Mouse (Mus musculus) stomach, embryonic 14.5 days (tissue): ENCODE measurements around the gene Dnah7a. TPM values are rescaled to one million over a fixed set of nuclear protein-coding genes. Genes with fewer than 3 reads are reported as not detected.
A peak's percentile ranks its signal among the peaks of the same experiment; 100 is the strongest.
"Not testable (repeated sequence)": the region's sequence is repeated elsewhere in the genome, so short reads cannot be mapped to it uniquely, and the experiment has no call there.

Experiments used
- ATAC-seq: fragments of 200-750 bp; cut with Nextera tagmentation; 2 replicates; pipeline ENCODE4 v1.8.0; 2017; ENCODE audit warnings: low read depth, moderate TSS enrichment; ENCODE audit not compliant: insufficient number of reproducible peaks, insufficient read depth, low FRiP score
- H3K27ac ChIP-seq: fragments of 300-500 bp; sonication (generic); 2 replicates; pipeline ENCODE4 v1.5.1; 2014; ENCODE audit warnings: mild to moderate bottlenecking, low read length, moderate library complexity, mixed read lengths
- H3K27me3 ChIP-seq: fragments of 300-500 bp; sonication (generic); 2 replicates; pipeline ENCODE4 v1.6.1; 2014; ENCODE audit warnings: low read length, control low read depth, mixed read lengths; ENCODE audit not compliant: control insufficient read depth, insufficient read depth
- H3K36me3 ChIP-seq: fragments of 300-500 bp; sonication (generic); 2 replicates; pipeline ENCODE4 v1.6.1; 2014; ENCODE audit warnings: mild to moderate bottlenecking, control low read depth, low read length, moderate library complexity, mixed read lengths; ENCODE audit not compliant: control insufficient read depth, insufficient read depth
- H3K4me1 ChIP-seq: fragments of 300-500 bp; sonication (generic); 2 replicates; pipeline ENCODE4 v1.6.1; 2014; ENCODE audit warnings: low read length, control low read depth, mixed read lengths; ENCODE audit not compliant: control insufficient read depth, insufficient read depth
- H3K4me2 ChIP-seq: fragments of 300-500 bp; sonication (generic); replicated peaks from 2 replicates; pipeline ENCODE4 v1.6.1; 2014; ENCODE audit warnings: low read depth, low read length, control low read depth
- H3K4me3 ChIP-seq: fragments of 300-500 bp; sonication (generic); 2 replicates; pipeline ENCODE4 v1.5.1; 2014; ENCODE audit warnings: low read depth, low read length, control low read depth
- H3K9ac ChIP-seq: fragments of 300-500 bp; sonication (generic); replicated peaks from 2 replicates; pipeline ENCODE4 v1.6.1; 2014; ENCODE audit warnings: low read depth, mild to moderate bottlenecking, control low read depth, low read length, moderate library complexity, mixed read lengths
- H3K9me3 ChIP-seq: fragments of 300-500 bp; sonication (generic); 2 replicates; pipeline ENCODE4 v1.6.1; 2016; ENCODE audit warnings: low read depth, low read length, control low read depth; ENCODE audit not compliant: control insufficient read depth
- WGBS: fragments of 180-500 bp; shearing (Covaris S2); extraction: QIAGEN DNeasy Blood & Tissue Kit; methylation state at CpG from one replicate; pipeline ENCODE4 v1.1.7; 2014; 5-methylcytosine and 5-hydroxymethylcytosine counted together
- polyA plus RNA-seq: library from polyadenylated mRNA; unstranded; fragments of >200 nt; fragmentation: Nextera tagmentation; extraction: Ambion mirVana; gene quantifications from 2 replicates; pipeline ENCODE4 v1.2.1, GENCODE M21; 2014

Gene Dnah7a
- polyA plus RNA-seq, 1 experiment from 2014 or later: 1.2 TPM

GRCm38 (mm10) chr1:53472084-53472483, 234.5 kb downstream of the Dnah7a start:
- not testable (repeated sequence) for H3K4me2 ChIP-seq, H3K4me1 ChIP-seq, H3K9ac ChIP-seq, H3K9me3 ChIP-seq, ATAC-seq, H3K4me3 ChIP-seq, H3K27me3 ChIP-seq, H3K36me3 ChIP-seq, H3K27ac ChIP-seq
- WGBS: 68% methylated on average over 1 of the region's 1 CpGs

- Histone ChIP-seq H3K4me3 (no peak overlapping the region), H3K36me3 (no peaks in the 10 kb centered on the region), H3K9ac (no peak overlapping the region), H3K27ac (no peak overlapping the region), H3K4me1 (no peaks in the 10 kb centered on the region), H3K27me3 (no peaks in the 10 kb centered on the region), H3K4me2 (no peak overlapping the region), H3K9me3 (no peaks in the 10 kb centered on the region)
- WGBS: 78% methylated on average over 2 of the region's 2 CpGs
- no peak for ATAC-seq
Measured at GRCm38 (mm10) chr1:53467325-53467670, 239.3 kb downstream of the Dnah7a start.

DNA sequence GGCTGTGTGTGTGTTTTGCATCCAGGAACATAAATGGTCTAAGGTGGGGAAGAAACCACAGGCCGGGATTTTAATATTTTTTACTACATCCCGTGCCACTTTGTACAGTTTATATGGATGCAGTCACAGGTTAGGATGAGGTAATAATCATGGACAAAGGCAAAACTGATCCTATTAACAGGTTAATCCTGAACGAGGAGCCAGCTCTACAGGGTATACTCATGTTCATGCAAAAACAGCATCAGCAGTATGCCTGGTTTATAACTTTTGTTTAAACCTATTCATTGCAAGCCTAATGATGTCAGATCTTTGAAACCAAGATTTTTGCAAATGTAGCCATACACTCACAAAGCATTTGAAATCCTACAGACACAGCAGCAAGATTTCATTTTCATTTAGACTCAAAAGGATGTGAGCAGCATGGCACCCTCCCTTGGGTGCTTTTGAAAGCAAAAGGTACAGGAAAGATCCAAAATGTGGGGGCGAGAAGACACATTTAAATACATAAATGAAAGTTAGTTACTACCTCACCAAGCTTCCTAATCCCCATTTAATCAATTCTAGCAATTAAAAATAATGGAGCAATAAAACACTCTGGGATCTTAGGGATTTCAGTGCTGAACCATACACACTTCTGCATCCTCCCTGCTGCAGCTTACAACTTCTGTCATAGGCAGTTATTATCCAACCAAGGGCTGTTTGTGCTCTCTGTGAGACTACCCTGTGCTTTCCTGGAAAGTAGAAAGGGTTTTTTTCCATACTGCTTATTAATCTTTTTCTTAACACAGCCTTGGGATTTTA, 239.9 kb downstream of the Dnah7a start:
- WGBS: 87% methylated on average over 4 of the region's 4 CpGs
- H3K27ac ChIP-seq, H3K27me3 ChIP-seq, H3K9me3 ChIP-seq, H3K4me1 ChIP-seq, H3K4me2 ChIP-seq, H3K4me3 ChIP-seq, H3K36me3 ChIP-seq, ATAC-seq, H3K9ac ChIP-seq: not testable (repeated sequence)

GRCm38 (mm10) chr1:53439173-53439572, 267.4 kb downstream of the Dnah7a start:
- not testable (repeated sequence) for H3K27ac ChIP-seq, H3K4me2 ChIP-seq, H3K9ac ChIP-seq, ATAC-seq, H3K27me3 ChIP-seq, H3K36me3 ChIP-seq, H3K9me3 ChIP-seq, H3K4me1 ChIP-seq, H3K4me3 ChIP-seq
- 53% methylated on average over 3 of the region's 3 CpGs for WGBS

DNA sequence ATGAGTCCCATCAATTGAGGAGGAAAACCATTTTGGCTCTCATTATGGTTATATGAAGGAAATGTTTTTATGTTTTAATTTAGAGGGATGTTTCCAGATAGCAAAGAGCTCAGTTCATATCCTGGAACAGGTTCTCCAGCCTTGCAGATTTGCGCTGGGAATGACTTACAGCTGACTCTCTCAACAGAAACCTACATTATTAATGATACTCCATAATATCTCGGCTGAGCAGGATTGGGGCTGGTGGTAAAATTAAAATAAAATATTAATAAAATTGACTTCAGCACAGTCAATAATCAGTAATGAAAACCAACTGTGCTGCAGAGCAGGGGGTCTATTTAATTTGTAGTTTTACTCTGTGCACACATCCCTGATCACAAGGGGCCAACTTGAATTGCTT, 274.2 kb downstream of the Dnah7a start:
- H3K9ac ChIP-seq, H3K4me2 ChIP-seq, H3K27ac ChIP-seq, H3K36me3 ChIP-seq, H3K9me3 ChIP-seq, H3K27me3 ChIP-seq, H3K4me1 ChIP-seq, ATAC-seq, H3K4me3 ChIP-seq: not testable (repeated sequence)
- WGBS: 88% methylated on average over 2 of the region's 2 CpGs

DNA sequence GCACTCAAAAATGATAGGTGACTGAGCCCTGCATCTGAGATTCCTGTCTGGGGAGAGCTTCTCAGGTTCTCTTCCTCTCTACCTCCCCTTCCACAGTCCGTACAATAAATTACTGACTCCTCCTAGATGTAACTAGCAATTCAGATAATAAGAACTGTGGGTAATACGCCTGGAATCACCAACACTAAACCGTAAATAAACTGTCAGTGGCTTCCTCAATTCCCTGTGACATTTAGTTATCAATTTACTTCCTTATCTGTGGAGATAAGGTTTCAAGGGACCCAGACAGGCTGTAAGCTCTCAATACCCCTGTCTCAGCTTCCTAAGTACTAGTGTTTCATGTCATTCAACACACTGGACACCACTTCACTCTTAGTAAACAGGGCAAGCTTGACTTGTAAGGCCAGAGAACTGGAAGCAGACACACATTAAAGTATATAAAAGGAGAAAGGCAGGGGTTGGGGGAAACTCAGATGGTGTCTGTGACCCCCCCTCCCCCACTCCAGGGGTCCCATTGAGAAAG, 300.7 kb downstream of the Dnah7a start:
- Histone ChIP-seq H3K9ac (no peak overlapping the region), H3K36me3 (no peaks in the 10 kb centered on the region), H3K9me3 (no peaks in the 10 kb centered on the region), H3K4me2 (no peak overlapping the region), H3K4me3 (no peak overlapping the region), H3K27me3 (no peaks in the 10 kb centered on the region), H3K4me1 (no peaks in the 10 kb centered on the region), H3K27ac (no peak overlapping the region)
- 15% methylated on average over 3 of the region's 3 CpGs for WGBS
- no peak for ATAC-seq

DNA sequence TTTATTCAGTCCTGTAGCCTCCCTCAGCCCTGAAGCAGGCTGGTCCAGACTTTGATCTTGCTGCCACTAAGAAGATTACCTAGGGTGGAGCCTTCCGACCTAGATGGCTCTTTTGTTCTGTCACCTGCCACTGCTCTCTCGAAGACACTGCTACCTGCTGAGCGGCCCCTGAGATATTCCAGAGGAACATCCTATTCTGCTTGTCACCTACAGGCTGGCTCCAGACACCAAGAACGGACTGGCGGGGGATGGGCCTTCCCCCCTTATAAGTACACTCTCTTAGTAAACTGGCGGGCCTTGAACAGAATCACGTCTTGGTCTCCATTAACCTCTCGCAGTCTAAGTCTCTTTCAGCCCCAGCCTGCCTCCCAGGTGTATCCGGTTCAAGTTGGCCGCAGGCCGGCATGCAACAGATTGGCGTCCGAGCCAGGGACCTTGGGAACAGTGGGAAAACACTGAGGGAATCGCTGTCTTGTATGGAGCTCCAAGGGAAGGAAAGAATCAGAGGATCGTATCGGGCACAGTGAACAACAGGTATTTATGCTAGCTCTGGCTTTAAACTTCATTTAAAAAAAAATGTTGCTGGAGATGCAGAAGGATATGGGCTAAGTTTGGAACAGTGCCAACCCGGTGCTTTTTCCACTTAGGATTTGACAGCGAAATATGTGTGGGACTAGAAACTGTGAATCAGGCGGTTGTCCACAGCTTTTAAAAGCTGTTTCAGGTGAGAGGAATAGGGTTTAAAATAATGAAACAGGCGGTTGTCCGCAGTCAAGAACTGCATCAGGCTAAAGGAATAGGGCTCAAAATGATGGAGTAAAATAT, 312.4 kb downstream of the Dnah7a start:
- WGBS: 30% methylated on average over 21 of the region's 21 CpGs
- not testable (repeated sequence) for H3K4me3 ChIP-seq, H3K9ac ChIP-seq, H3K36me3 ChIP-seq, H3K27me3 ChIP-seq, ATAC-seq, H3K9me3 ChIP-seq, H3K4me1 ChIP-seq, H3K27ac ChIP-seq
- 0 out of 2 replicates have a peak overlapping the region, but pooled peaks have one; percentile 7 for H3K4me2 ChIP-seq

- ATAC-seq: no peak
- Histone ChIP-seq H3K4me1 (no peaks in the 10 kb centered on the region), H3K36me3 (no peaks in the 10 kb centered on the region), H3K27ac (no peak overlapping the region), H3K27me3 (no peaks in the 10 kb centered on the region), H3K4me2 (no peak overlapping the region), H3K4me3 (no peak overlapping the region), H3K9ac (no peak overlapping the region), H3K9me3 (no peaks in the 10 kb centered on the region)
- 91% methylated on average over 11 of the region's 14 CpGs for WGBS
Measured at GRCm38 (mm10) chr1:53388762-53389161, 317.8 kb downstream of the Dnah7a start.
